Mouse (Mus musculus): Measurements from ENCODE around the gene Cyp3a59.
"Not testable (repeated sequence)": the region's sequence is repeated elsewhere in the genome, so short reads cannot be mapped to it uniquely, and the experiment has no call there.

Cyp3a59 gene

DNA sequence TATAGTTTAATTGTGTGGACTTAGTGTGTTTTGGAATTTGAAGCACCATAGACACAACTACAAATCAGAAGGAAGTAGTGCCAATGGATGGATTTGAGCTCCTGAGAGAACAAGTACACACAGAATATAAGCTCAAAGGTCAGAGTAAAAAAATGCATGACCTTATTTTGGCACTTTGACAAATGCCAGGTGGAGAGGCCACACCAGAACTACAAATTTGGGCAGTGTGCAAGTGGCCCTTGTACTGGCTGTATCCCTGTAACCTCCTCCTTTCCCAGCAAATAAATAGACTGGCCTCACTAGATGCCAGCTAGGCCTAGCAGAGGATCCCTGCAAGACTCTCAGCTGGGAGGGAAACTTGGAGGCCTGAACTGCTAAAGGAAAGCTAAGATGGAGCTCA is at the start of gene Cyp3a59:
TSS of gene Cyp3a59 (plus strand) at position 313 of the 400 bp plus-strand sequence.
- not testable (repeated sequence) for DNase-seq

DNA sequence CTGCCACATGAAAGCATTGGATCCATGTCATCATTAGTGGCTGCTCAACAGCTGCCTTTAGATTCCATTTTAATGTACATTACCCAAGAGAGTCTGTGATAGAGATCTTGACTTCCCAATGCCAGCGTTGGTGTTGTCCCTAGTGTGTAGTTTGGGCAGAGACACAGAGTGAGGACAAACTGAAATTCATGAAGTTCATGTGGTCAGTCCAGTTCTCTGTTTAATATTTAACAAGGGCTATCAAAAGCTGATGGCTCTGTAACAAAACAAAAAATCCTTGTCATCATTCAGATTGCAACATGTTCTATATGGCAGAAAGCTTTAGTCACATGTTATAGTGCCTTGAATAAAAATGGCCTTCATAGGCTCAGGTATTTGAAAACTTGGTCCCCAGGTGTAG is 9.0 kb upstream of the Cyp3a59 start:
- DNase-seq: no peak

DNA sequence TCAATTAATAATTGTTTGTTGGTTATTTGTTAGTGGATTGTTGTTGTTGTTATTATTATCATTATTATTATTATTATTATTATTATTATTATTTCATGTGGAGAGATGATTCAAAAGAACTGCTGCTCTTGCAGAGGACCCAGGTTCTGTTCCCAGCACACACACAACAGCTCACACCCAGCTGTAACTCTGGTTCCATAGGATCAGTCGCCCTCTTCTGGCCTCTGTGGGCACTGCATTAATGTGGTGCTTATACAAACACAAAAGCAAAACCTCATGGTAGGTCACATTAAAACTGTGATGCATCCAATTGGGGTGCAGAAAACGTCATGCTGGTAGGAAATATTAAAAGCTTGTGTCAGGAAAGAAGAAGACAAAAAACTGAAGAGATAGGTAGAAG is 68.8 kb downstream of the Cyp3a59 start:
- DNase-seq: peak; percentile 16 to 19

DNA sequence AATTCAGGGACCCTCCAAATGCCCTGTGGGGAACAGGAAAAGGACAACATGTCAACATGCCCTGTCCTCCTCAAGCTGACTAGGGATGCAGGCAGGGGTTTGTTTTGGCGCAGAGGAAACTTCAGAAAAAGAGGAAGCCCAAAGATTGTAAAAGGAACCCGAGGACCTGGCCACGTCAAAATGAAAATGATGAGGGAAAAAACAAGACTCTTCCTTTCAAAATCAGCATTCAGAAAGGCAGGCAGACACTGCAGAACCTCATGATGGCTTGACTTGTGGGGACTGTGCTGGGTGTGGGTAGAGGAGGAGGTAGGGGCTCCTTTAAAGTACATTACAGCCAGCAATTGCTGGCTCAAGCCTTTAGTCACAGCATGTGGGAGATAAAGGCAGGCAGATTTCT is 71.4 kb downstream of the Cyp3a59 start:
- DNase-seq: no peak

DNA sequence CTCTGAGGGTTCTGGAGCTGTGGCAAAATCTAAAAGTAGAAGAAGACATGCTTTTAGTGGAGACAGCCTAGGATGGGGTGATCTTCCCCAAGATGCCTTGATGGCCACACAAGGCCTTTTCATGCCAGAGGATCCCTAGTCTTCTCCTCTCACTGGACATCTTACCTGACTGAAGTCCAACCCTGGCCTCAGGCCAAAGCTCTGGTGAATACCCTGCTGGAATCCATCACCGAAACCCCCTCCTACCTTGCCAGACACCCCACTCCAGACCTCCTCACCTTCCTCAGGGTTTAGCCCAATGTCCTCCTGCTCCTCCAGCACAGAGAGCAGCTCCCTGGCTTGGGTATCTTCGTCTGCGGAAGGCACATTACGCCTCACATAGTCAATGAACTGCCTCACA is 79.3 kb downstream of the Cyp3a59 start:
- not testable (repeated sequence) for DNase-seq

DNA sequence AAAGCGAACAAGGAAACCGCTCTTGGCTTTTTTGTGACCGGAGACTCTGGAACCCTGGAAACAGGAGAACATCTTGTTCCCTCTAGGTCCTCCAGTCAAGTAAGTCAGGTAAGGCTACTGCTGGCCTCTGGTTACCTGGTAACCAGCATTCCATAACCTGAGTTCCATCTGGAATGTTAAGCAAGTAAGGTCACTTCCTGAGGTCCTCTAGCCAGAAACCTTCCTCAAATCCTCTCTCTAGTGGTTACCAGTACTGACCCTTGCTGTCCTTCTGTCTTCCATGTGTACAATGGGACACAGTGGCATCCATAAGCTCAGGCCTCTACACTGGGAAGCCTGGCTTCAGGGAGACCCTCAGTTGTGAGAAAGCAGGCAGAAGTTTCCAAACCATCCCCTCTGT is 81.4 kb downstream of the Cyp3a59 start, which contains the start of gene Gm5565:
TSS of gene Gm5565 (minus strand) at position 101 of the 400 bp plus-strand sequence.
- not testable (repeated sequence) for DNase-seq
